Mouse (Mus musculus) forebrain, postnatal 0 days (tissue): Measurements from ENCODE around the gene Lmntd1. TPM values are rescaled to one million over a fixed set of nuclear protein-coding genes. Genes with fewer than 3 reads are reported as not detected.

Source experiments
- ATAC-seq: fragments of 200-750 bp; cut with Nextera tagmentation; 2 replicates; pipeline ENCODE4 v1.8.0; 2017; ENCODE audit warnings: mild to moderate bottlenecking, moderate library complexity
- DNase-seq: peaks from one replicate; pipeline ENCODE4 v3.0.0-alpha.2; 2015
- H3K27ac ChIP-seq: fragments of 300-500 bp; sonication (generic); 2 replicates; pipeline ENCODE4 v1.5.1; 2014; ENCODE audit warnings: low read depth, mild to moderate bottlenecking, antibody characterized with exemption, low read length, moderate library complexity, mixed read lengths
- H3K27me3 ChIP-seq: fragments of 300-500 bp; sonication (generic); 2 replicates; pipeline ENCODE4 v1.6.1; 2014; ENCODE audit warnings: mild to moderate bottlenecking, low read length, mixed read lengths; ENCODE audit not compliant: insufficient read depth
- H3K36me3 ChIP-seq: fragments of 300-500 bp; sonication (generic); 2 replicates; pipeline ENCODE4 v1.6.1; 2014; ENCODE audit warnings: mild to moderate bottlenecking, moderate library complexity; ENCODE audit not compliant: insufficient read depth
- H3K4me1 ChIP-seq: fragments of 300-500 bp; sonication (generic); 2 replicates; pipeline ENCODE4 v1.6.1; 2014; ENCODE audit warnings: antibody characterized with exemption; ENCODE audit not compliant: insufficient read depth
- H3K4me2 ChIP-seq: fragments of 300-500 bp; sonication (generic); 2 replicates; pipeline ENCODE4 v1.6.1; 2014; ENCODE audit warnings: low read depth, mild to moderate bottlenecking, moderate library complexity
- H3K4me3 ChIP-seq: fragments of 300-500 bp; sonication (generic); 2 replicates; pipeline ENCODE4 v1.5.1; 2014; ENCODE audit warnings: low read depth, low read length, mixed read lengths
- H3K9ac ChIP-seq: fragments of 300-500 bp; sonication (generic); 2 replicates; pipeline ENCODE4 v1.6.1; 2014; ENCODE audit warnings: mild to moderate bottlenecking
- H3K9me3 ChIP-seq: fragments of 300-500 bp; sonication (generic); 2 replicates; pipeline ENCODE4 v1.6.1; 2016; ENCODE audit warnings: low read length
- CTCF ChIP-seq: sonication (generic); IDR thresholded peaks from 2 replicates; pipeline ENCODE4 v1.5.1; 2016; ENCODE audit warnings: antibody characterized with exemption, control low read depth, low read depth
- WGBS: fragments of 180-500 bp; shearing (Covaris S2); extraction: QIAGEN DNeasy Blood & Tissue Kit; methylation state at CpG from one replicate; pipeline ENCODE4 v1.1.7; 2014; 5-methylcytosine and 5-hydroxymethylcytosine counted together
- polyA plus RNA-seq: library from polyadenylated mRNA; unstranded; fragments of >200 nt; fragmentation: Nextera tagmentation; extraction: Ambion mirVana; gene quantifications from 2 replicates; pipeline ENCODE4 v1.2.1, GENCODE M21; 2015
- total RNA-seq: library from RNA; depleted of rRNA; stranded (reverse); fragments of >200 nt; gene quantifications from 2 replicates; pipeline ENCODE4 v1.2.3, GENCODE M21; 2014

Lmntd1 gene
- total and polyA plus RNA-seq, 2 experiments from 2014 or later = 1.3 to 1.4 TPM

GRCm38 (mm10) chr6:145379175-145379574 is 234.9 kb downstream of the Lmntd1 start:
- peak; percentile 47; the same call in 1 of the 2 replicates for ATAC-seq
- 11% methylated on average over 6 of the region's 6 CpGs for WGBS
- Histone ChIP-seq H3K4me1 (no peaks in the 10 kb centered on the region), H3K36me3 (no peaks in the 10 kb centered on the region), H3K27ac (no peak overlapping the region), H3K4me2 (no peak overlapping the region), H3K9me3 (no peaks in the 10 kb centered on the region), H3K27me3 (no peaks in the 10 kb centered on the region; the same call in 1 of the 2 replicates), H3K4me3 (no peak overlapping the region), H3K9ac (no peak overlapping the region)
- DNase-seq = no peak
- TF ChIP-seq CTCF = no peak

- WGBS = 45% methylated on average over 4 of the region's 4 CpGs
- H3K4me2 ChIP-seq = no peak overlapping the region
- no peak overlapping the region for H3K9ac ChIP-seq
- no peak overlapping the region for H3K27ac ChIP-seq
- no peaks in the 10 kb centered on the region for H3K4me1 ChIP-seq
- no peaks in the 10 kb centered on the region; the same call in 1 of the 2 replicates for H3K27me3 ChIP-seq
- no peak for TF ChIP-seq CTCF
- H3K9me3 ChIP-seq = no peaks in the 10 kb centered on the region
- ATAC-seq = no peak
- no peak for DNase-seq
- H3K4me3 ChIP-seq = no peak overlapping the region
- no peaks in the 10 kb centered on the region for H3K36me3 ChIP-seq
Measured at GRCm38 (mm10) chr6:145378689-145379088, 235.4 kb downstream of the Lmntd1 start.

GRCm38 (mm10) chr6:145374372-145374771 is 239.7 kb downstream of the Lmntd1 start:
- Histone ChIP-seq H3K4me1 (no peaks in the 10 kb centered on the region), H3K9ac (no peak overlapping the region), H3K27ac (no peak overlapping the region), H3K4me2 (no peak overlapping the region), H3K27me3 (no peaks in the 10 kb centered on the region; the same call in 1 of the 2 replicates), H3K9me3 (no peaks in the 10 kb centered on the region), H3K36me3 (no peaks in the 10 kb centered on the region), H3K4me3 (no peak overlapping the region)
- WGBS = 63% methylated on average over 2 of the region's 2 CpGs
- DNase-seq (no peak), ATAC-seq (no peak)
- no peak for TF ChIP-seq CTCF

GRCm38 (mm10) chr6:145373712-145374221 is 240.4 kb downstream of the Lmntd1 start:
- Histone ChIP-seq H3K4me3 (no peak overlapping the region), H3K4me2 (no peak overlapping the region), H3K4me1 (no peaks in the 10 kb centered on the region), H3K9me3 (no peaks in the 10 kb centered on the region), H3K27me3 (no peaks in the 10 kb centered on the region; the same call in 1 of the 2 replicates), H3K36me3 (no peaks in the 10 kb centered on the region), H3K27ac (no peak overlapping the region), H3K9ac (no peak overlapping the region)
- ATAC-seq (no peak), DNase-seq (no peak)
- TF ChIP-seq CTCF = no peak
- WGBS = 45% methylated on average over 7 of the region's 7 CpGs

GRCm38 (mm10) chr6:145372066-145372465 is 242.1 kb downstream of the Lmntd1 start:
- TF ChIP-seq CTCF = peak; percentile 22; the same call in 1 of the 2 replicates
- Histone ChIP-seq H3K9ac (no peak overlapping the region), H3K27ac (no peak overlapping the region), H3K36me3 (no peaks in the 10 kb centered on the region), H3K4me1 (no peaks in the 10 kb centered on the region), H3K4me3 (no peak overlapping the region), H3K9me3 (no peaks in the 10 kb centered on the region), H3K4me2 (no peak overlapping the region), H3K27me3 (no peaks in the 10 kb centered on the region; the same call in 1 of the 2 replicates)
- no peak for DNase-seq
- WGBS = 65% methylated on average over 2 of the region's 2 CpGs
- no peak for ATAC-seq

- no peak for TF ChIP-seq CTCF
- Histone ChIP-seq H3K36me3 (no peaks in the 10 kb centered on the region), H3K4me1 (no peaks in the 10 kb centered on the region), H3K9me3 (no peaks in the 10 kb centered on the region), H3K27ac (no peak overlapping the region), H3K27me3 (no peaks in the 10 kb centered on the region; the same call in 1 of the 2 replicates), H3K4me2 (no peak overlapping the region), H3K4me3 (no peak overlapping the region), H3K9ac (no peak overlapping the region)
- DNase-seq = no peak
- ATAC-seq = no peak
- WGBS = 93% methylated on average over 4 of the region's 4 CpGs
Measured at GRCm38 (mm10) chr6:145371586-145371985, 242.5 kb downstream of the Lmntd1 start.

GRCm38 (mm10) chr6:145370302-145370701 is 243.8 kb downstream of the Lmntd1 start:
- no peaks in the 10 kb centered on the region for H3K27me3 ChIP-seq

More at GRCm38 (mm10) chr6:145370302-145370701, 243.8 kb downstream of the Lmntd1 start:
- Histone ChIP-seq H3K4me1 (no peaks in the 10 kb centered on the region), H3K4me3 (no peak overlapping the region), H3K36me3 (no peaks in the 10 kb centered on the region), H3K9me3 (no peaks in the 10 kb centered on the region), H3K9ac (no peak overlapping the region), H3K4me2 (no peak overlapping the region), H3K27ac (no peak overlapping the region)
- TF ChIP-seq CTCF = no peak
- no peak for ATAC-seq
- DNase-seq = no peak
- WGBS = 80% methylated on average over 3 of the region's 3 CpGs
